Mouse (Mus musculus) hindbrain, postnatal 0 days (tissue): ENCODE results near the gene Pfas. TPM values are rescaled to one million over a fixed set of nuclear protein-coding genes. Genes with fewer than 3 reads are reported as not detected.

Experiments used
- ATAC-seq: fragments of 200-750 bp; cut with Nextera tagmentation; 2 replicates; pipeline ENCODE4 v1.8.0; 2017; ENCODE audit warnings: mild to moderate bottlenecking, moderate TSS enrichment, moderate library complexity
- DNase-seq: peaks from one replicate; pipeline ENCODE4 v3.0.0-alpha.2; 2015; ENCODE audit warnings: low spot score
- H3K27ac ChIP-seq: fragments of 300-500 bp; sonication (generic); 2 replicates; pipeline ENCODE4 v1.5.1; 2014; ENCODE audit warnings: mild to moderate bottlenecking
- H3K27me3 ChIP-seq: fragments of 300-500 bp; sonication (generic); 2 replicates; pipeline ENCODE4 v1.6.1; 2014; ENCODE audit warnings: low read length, mixed read lengths; ENCODE audit not compliant: insufficient read depth
- H3K36me3 ChIP-seq: fragments of 300-500 bp; sonication (generic); 2 replicates; pipeline ENCODE4 v1.6.1; 2014; ENCODE audit warnings: low read length, mixed read lengths; ENCODE audit not compliant: insufficient read depth
- H3K4me1 ChIP-seq: fragments of 300-500 bp; sonication (generic); 2 replicates; pipeline ENCODE4 v1.6.1; 2014; ENCODE audit warnings: antibody characterized with exemption, low read length, mixed read lengths; ENCODE audit not compliant: insufficient read depth
- H3K4me2 ChIP-seq: fragments of 300-500 bp; sonication (generic); 2 replicates; pipeline ENCODE4 v1.6.1; 2014; ENCODE audit warnings: low read depth, mild to moderate bottlenecking, low read length, moderate library complexity, mixed read lengths
- H3K4me3 ChIP-seq: fragments of 300-500 bp; sonication (generic); 2 replicates; pipeline ENCODE4 v1.5.1; 2014; ENCODE audit warnings: low read length
- H3K9ac ChIP-seq: fragments of 300-500 bp; sonication (generic); replicated peaks from 2 replicates; pipeline ENCODE4 v1.6.1; 2014; ENCODE audit warnings: mild to moderate bottlenecking, low read length, moderate library complexity, mixed read lengths
- H3K9me3 ChIP-seq: fragments of 300-500 bp; sonication (generic); 2 replicates; pipeline ENCODE4 v1.6.1; 2016; ENCODE audit warnings: low read length, mixed read lengths
- CTCF ChIP-seq: IDR thresholded peaks from 2 replicates; pipeline ENCODE4 v1.5.1; 2016; ENCODE audit warnings: antibody characterized with exemption, control low read depth, low read depth
- WGBS: fragments of 180-500 bp; shearing (Covaris S2); extraction: QIAGEN DNeasy Blood & Tissue Kit; methylation state at CpG from one replicate; pipeline ENCODE4 v1.1.7; 2014; 5-methylcytosine and 5-hydroxymethylcytosine counted together
- polyA plus RNA-seq: library from polyadenylated mRNA; unstranded; fragments of >200 nt; fragmentation: Nextera tagmentation; extraction: Ambion mirVana; gene quantifications from 2 replicates; pipeline ENCODE4 v1.2.1, GENCODE M21; 2015
- total RNA-seq: library from RNA; depleted of rRNA; stranded (reverse); fragments of >200 nt; gene quantifications from 2 replicates; pipeline ENCODE4 v1.2.3, GENCODE M21; 2014

The Pfas gene
- total and polyA plus RNA-seq, 2 experiments from 2014 or later: 14.7 to 35.2 TPM

- no peak for ATAC-seq
- TF ChIP-seq CTCF: no peak
- no peak overlapping the region for H3K4me2 ChIP-seq
- no peak for DNase-seq
- H3K27ac ChIP-seq: no peak overlapping the region
- no peak overlapping the region for H3K9ac ChIP-seq
- no peaks in the 10 kb centered on the region for H3K9me3 ChIP-seq
- WGBS: 81% methylated on average over 3 of the region's 3 CpGs
- H3K36me3 ChIP-seq: no peaks in the 10 kb centered on the region
- H3K4me1 ChIP-seq: no peaks in the 10 kb centered on the region
- no peak overlapping the region for H3K4me3 ChIP-seq
- H3K27me3 ChIP-seq: no peaks in the 10 kb centered on the region
Observed at GRCm38 (mm10) chr11:68961596-68961995, 46.7 kb downstream of the Pfas start.

GRCm38 (mm10) chr11:68957971-68958370 is 50.3 kb downstream of the Pfas start:
- Histone ChIP-seq H3K4me2 (no peak overlapping the region), H3K27me3 (no peaks in the 10 kb centered on the region), H3K4me3 (no peak overlapping the region), H3K4me1 (0 out of 2 replicates have a peak, but pooled peaks cover 4% of the 10 kb centered on the region), H3K27ac (no peak overlapping the region), H3K36me3 (no peaks in the 10 kb centered on the region), H3K9ac (no peak overlapping the region), H3K9me3 (no peaks in the 10 kb centered on the region)
- TF ChIP-seq CTCF: no peak
- WGBS: 97% methylated on average over 1 of the region's 1 CpGs
- DNase-seq (no peak), ATAC-seq (no peak)

- ATAC-seq (no peak), DNase-seq (no peak)
- Histone ChIP-seq H3K4me2 (peak within 1 kb of the TSS; percentile 25; the same call in 1 of the 2 replicates), H3K4me3 (no peak within 1 kb of the TSS), H3K27me3 (no peaks in the 10 kb centered on the region), H3K27ac (no peak within 1 kb of the TSS), H3K36me3 (no peaks in the 10 kb centered on the region), H3K4me1 (0 out of 2 replicates have a peak, but pooled peaks cover 4% of the 10 kb centered on the region), H3K9ac (no peak within 1 kb of the TSS), H3K9me3 (no peaks in the 10 kb centered on the region)
- WGBS: 35% methylated on average over 8 of the region's 8 CpGs
- TF ChIP-seq CTCF: no peak
Observed at GRCm38 (mm10) chr11:68957308-68957707, 51.0 kb downstream of the Pfas start, which contains the start of gene Arhgef15. Gene Arhgef15, minus strand, starts transcription at chr11:68957480.

GRCm38 (mm10) chr11:68956697-68957096 is 51.6 kb downstream of the Pfas start:
- 30% methylated on average over 13 of the region's 13 CpGs for WGBS
- H3K4me2 ChIP-seq: peak overlapping the region; percentile 25; the same call in 1 of the 2 replicates
- no peak for DNase-seq
- H3K4me3 ChIP-seq: no peak overlapping the region
- no peak overlapping the region for H3K9ac ChIP-seq
- no peaks in the 10 kb centered on the region for H3K27me3 ChIP-seq
- no peak for TF ChIP-seq CTCF
- H3K9me3 ChIP-seq: no peaks in the 10 kb centered on the region
- H3K36me3 ChIP-seq: no peaks in the 10 kb centered on the region
- H3K27ac ChIP-seq: no peak overlapping the region
- 0 out of 2 replicates have a peak, but pooled peaks cover 4% of the 10 kb centered on the region for H3K4me1 ChIP-seq
- no peak for ATAC-seq

- H3K4me3 ChIP-seq: no peak overlapping the region
- no peak overlapping the region for H3K9ac ChIP-seq
- WGBS: 57% methylated on average over 3 of the region's 3 CpGs
- H3K27ac ChIP-seq: no peak overlapping the region
- H3K4me1 ChIP-seq: 0 out of 2 replicates have a peak, but pooled peaks cover 4% of the 10 kb centered on the region
- no peaks in the 10 kb centered on the region for H3K9me3 ChIP-seq
- H3K4me2 ChIP-seq: 0 out of 2 replicates have a peak overlapping the region, but pooled peaks have one; percentile 25
- DNase-seq (no peak), ATAC-seq (no peak)
- TF ChIP-seq CTCF: no peak
- H3K36me3 ChIP-seq: no peaks in the 10 kb centered on the region
- no peaks in the 10 kb centered on the region for H3K27me3 ChIP-seq
Observed at GRCm38 (mm10) chr11:68956107-68956506, 52.2 kb downstream of the Pfas start.

GRCm38 (mm10) chr11:68955473-68955872 is 52.8 kb downstream of the Pfas start:
- WGBS: 66% methylated on average over 5 of the region's 5 CpGs
- H3K4me1 ChIP-seq: 0 out of 2 replicates have a peak, but pooled peaks cover 4% of the 10 kb centered on the region
- H3K9ac ChIP-seq: no peak overlapping the region
- no peaks in the 10 kb centered on the region for H3K9me3 ChIP-seq
- no peak overlapping the region for H3K27ac ChIP-seq
- no peak for ATAC-seq
- no peak overlapping the region; the same call in 1 of the 2 replicates for H3K4me2 ChIP-seq
- no peaks in the 10 kb centered on the region for H3K36me3 ChIP-seq
- no peak for DNase-seq
- no peak overlapping the region for H3K4me3 ChIP-seq
- no peaks in the 10 kb centered on the region for H3K27me3 ChIP-seq
- TF ChIP-seq CTCF: no peak

GRCm38 (mm10) chr11:68954408-68954807 is 53.9 kb downstream of the Pfas start:
- 1% methylated on average over 17 of the region's 17 CpGs for WGBS
- no peaks in the 10 kb centered on the region for H3K27me3 ChIP-seq
- no peak for DNase-seq

More at GRCm38 (mm10) chr11:68954408-68954807, 53.9 kb downstream of the Pfas start:
- no peak for ATAC-seq
- 0 out of 2 replicates have a peak, but pooled peaks cover 4% of the 10 kb centered on the region for H3K4me1 ChIP-seq
- no peak overlapping the region for H3K27ac ChIP-seq
- peak overlapping the region; percentile 28; the same call in 1 of the 2 replicates for H3K9ac ChIP-seq
- no peaks in the 10 kb centered on the region for H3K36me3 ChIP-seq
- TF ChIP-seq CTCF: no peak
- H3K4me3 ChIP-seq: peak overlapping the region; percentile 27
- no peaks in the 10 kb centered on the region for H3K9me3 ChIP-seq
- peak overlapping the region; percentile 54 for H3K4me2 ChIP-seq
